Mouse (Mus musculus) effector memory CD4-positive, alpha-beta T cell, adult 5 months (primary cell): Measurements from ENCODE around the gene Ptpn6. TPM values are rescaled to one million over a fixed set of nuclear protein-coding genes. Genes with fewer than 3 reads are reported as not detected.

Experiments
- polyA plus RNA-seq: library from polyadenylated mRNA; unstranded; fragments of 100-300 nt; shearing (Covaris generic); gene quantifications from one replicate; pipeline ENCODE4 v1.2.1, GENCODE M21; 2017

Gene Ptpn6
- polyA plus RNA-seq, result 230 TPM

DNA sequence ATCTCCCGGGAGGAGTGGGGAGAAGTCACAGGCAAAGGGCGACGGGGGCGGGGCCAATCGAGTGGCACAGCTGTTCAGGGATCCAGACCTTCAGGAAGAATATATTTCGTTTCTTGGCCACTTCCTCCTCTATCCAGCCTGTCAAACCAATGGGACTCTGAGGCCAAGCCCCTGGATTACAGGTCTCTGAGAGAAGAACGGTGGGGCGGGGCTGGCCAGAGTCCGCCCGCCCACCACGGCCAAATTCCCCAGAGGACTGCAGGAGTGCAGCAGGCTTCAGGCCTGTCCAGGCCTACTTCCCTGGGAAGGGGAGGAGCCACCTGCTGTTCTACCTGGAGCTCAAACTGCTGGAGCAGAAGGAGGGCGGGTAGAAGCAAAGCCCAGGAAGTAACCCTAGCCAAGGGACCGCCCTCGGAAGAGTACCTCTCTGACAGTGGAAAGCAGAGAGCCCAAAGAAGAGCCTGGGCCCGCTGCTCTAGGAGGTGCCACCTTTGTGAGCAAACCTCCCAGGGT is at the start of gene Ptpn6:
Gene Ptpn6 (minus strand): TSS at position 204 of the 513 bp plus-strand sequence.

DNA sequence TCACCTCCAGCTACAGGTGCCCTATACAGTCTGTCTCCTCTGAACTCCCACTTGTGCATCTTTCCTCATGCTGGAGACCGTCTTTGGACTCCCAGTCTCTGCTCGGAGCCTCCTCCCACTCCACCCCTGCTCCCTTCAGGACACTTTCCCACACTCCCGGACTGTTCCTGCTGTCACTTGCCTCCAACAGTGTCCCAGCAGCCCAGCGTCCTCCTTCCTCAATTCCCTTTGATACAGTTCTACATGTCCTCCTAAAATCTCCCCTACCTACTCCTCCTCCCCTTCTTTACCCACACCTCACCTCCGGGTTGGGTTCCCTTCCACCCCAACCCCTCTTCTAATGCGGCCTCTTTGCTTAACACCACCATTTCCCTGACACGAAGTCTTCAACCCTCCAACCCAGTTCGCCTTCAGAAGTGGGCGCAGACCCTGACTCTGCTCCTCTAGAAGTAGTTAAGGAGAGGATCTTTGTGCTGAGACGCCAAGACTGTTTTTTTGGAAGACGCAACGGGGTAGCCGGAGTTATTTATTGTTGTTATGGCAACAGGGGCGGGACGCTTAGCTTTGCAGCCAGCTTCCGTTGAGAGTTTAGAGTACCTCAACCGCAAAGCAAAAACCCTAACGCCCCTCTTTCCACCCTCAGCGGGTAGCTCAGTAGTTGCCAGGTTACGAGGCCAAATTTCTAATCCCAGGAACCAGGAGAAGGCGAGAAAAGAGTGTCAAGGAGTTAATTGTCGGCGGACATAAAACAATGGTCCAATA is 40.9 kb upstream of the Ptpn6 start, which contains the start of gene Lrrc23:
Gene Lrrc23 (minus strand): TSS at position 506 of the 762 bp plus-strand sequence.

GRCm38 (mm10) chr6:124769101-124769765 is 30.7 kb upstream of the Ptpn6 start, which contains the start of gene Eno2:
Gene Eno2 (minus strand): TSS chr6:124769673.

DNA sequence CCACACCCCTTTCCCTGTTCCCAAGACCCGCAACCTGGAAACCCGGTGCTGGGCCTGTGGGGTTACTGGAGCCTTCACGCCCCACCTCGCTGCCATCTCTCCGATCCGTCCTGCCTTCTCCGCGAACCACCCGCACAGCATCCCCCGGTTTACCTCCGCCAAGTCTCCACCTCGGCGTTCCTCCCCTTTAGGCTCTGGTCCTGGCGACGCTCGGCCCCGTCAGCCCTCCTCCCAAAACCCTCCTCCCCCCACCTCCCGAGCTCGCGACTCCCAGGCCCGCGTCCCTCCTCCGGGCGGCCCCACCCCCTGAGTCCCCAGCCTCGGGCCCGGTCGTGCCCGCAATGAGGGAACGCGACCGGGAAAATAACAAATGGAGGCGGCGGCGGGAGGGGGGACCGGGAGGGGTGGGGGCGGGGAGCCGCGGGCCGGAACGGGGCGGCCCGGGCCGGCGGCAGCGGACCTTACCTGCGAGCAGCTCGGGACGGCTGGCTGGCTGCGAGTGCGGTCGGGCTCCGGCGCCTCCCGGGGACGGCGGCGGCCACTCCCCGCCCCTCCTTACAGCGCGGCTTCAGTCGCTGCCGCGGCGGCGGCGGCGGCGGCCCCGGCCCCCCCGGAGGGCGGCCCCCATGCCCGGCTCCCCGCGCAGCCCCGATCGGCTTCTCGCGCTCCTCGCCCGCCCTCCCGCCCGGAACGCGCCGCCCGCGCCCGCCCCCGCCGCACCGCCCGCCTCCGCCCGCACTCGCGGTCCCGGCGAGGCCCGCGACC is 17.5 kb upstream of the Ptpn6 start, which contains the start of the genes Gm45234 and Atn1:
Gene Gm45234 (minus strand): TSS at position 191 of the 765 bp plus-strand sequence.
Gene Atn1 (minus strand): TSS at position 694 of the 765 bp plus-strand sequence.

DNA sequence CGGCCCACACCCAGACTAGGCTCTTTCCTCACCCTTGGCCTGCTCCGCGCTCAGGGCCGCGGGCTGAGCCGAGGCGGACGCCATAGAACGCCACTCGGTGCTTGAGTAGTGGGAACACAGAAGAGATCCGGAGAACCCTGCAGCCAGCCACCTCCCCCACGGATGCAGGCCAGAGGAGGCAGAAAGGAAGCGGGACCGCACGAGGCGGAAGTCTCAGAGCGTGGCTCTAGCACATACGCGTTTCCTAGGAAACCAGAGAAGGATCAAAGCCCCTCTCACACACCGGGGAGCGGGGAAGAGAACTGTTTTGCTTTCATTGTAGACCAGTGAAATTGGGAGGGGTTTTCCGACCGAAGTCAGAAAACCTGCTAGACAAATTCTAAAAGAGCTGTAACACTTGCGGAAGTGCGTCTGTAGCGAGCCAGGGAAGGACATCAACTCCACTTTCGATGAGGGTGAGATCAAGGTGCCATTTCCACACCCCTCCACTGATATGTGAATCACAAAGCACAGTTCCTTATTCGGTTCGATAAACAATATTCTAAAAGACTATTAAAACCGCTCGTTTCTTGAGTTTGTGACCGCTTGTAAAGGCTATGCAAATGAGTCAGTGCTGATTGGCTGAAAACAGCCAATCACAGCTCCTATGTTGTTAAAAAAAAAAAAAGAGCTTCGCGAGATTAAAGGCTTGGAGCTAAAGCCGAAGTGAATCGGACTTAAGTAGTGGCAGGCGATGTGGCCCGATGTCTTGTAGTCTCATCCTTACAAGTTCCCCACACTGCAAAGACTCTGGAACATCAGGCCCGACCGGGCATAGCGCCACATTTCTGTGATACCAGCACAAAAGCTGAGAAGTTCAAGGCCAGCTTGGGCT is 2.6 kb upstream of the Ptpn6 start, which contains the start of gene Grcc10:
Gene Grcc10 (minus strand): TSS at position 487 of the 874 bp plus-strand sequence.

GRCm38 (mm10) chr6:124711824-124712782 is 26.4 kb downstream of the Ptpn6 start, which contains the start of the genes Emg1 and Phb2:
Gene Emg1 (minus strand): TSS chr6:124712178.
Gene Phb2 (plus strand): TSS chr6:124712336.

Other genes with a start within 250 kb of the Ptpn6 start
- 0.12 TPM for gene C1rl, start 245.6 kb downstream of the Ptpn6 start, polyA plus RNA-seq
- not detected for gene C1ra, start 226.3 kb downstream of the Ptpn6 start, polyA plus RNA-seq
- gene C1s1, start 196.4 kb downstream of the Ptpn6 start, polyA plus RNA-seq, result not detected
- gene C1rb, start 168.4 kb downstream of the Ptpn6 start, polyA plus RNA-seq, result not detected
- not detected for gene C1s2, start 102.6 kb downstream of the Ptpn6 start, polyA plus RNA-seq
- gene Lpcat3, start 75.7 kb downstream of the Ptpn6 start, polyA plus RNA-seq, result 27.3 TPM
- 299 TPM for gene Emg1, start 26.5 kb downstream of the Ptpn6 start, polyA plus RNA-seq
- gene Phb2, start 26.4 kb downstream of the Ptpn6 start, polyA plus RNA-seq, result 137 TPM
- 313 TPM for gene Grcc10, start 2.7 kb upstream of the Ptpn6 start, polyA plus RNA-seq
- gene Gm45234, start 17.3 kb upstream of the Ptpn6 start, polyA plus RNA-seq, result 0.44 TPM
- 21.5 TPM for gene Atn1, start 17.8 kb upstream of the Ptpn6 start, polyA plus RNA-seq
- gene Eno2, start 31.0 kb upstream of the Ptpn6 start, polyA plus RNA-seq, result 4.5 TPM
- 3.9 TPM for gene Lrrc23, start 41.0 kb upstream of the Ptpn6 start, polyA plus RNA-seq
- gene Spsb2, start 69.9 kb upstream of the Ptpn6 start, polyA plus RNA-seq, result 3.3 TPM
- gene Tpi1, start 75.6 kb upstream of the Ptpn6 start, polyA plus RNA-seq, result 109 TPM
- 69.3 TPM for gene Usp5, start 90.8 kb upstream of the Ptpn6 start, polyA plus RNA-seq
- 2.5 TPM for gene Cdca3, start 90.8 kb upstream of the Ptpn6 start, polyA plus RNA-seq
- not detected for gene Gnb3, start 101.6 kb upstream of the Ptpn6 start, polyA plus RNA-seq
- not detected for gene P3h3, start 119.0 kb upstream of the Ptpn6 start, polyA plus RNA-seq
- not detected for gene Gpr162, start 125.3 kb upstream of the Ptpn6 start, polyA plus RNA-seq
- 653 TPM for gene Cd4, start 149.5 kb upstream of the Ptpn6 start, polyA plus RNA-seq
- 0.87 TPM for gene Lag3, start 173.0 kb upstream of the Ptpn6 start, polyA plus RNA-seq
- 4.7 TPM for gene Ptms, start 181.4 kb upstream of the Ptpn6 start, polyA plus RNA-seq
- gene Mlf2, start 192.7 kb upstream of the Ptpn6 start, polyA plus RNA-seq, result 116 TPM
- 39.3 TPM for gene Cops7a, start 226.8 kb upstream of the Ptpn6 start, polyA plus RNA-seq